Mouse (Mus musculus): ENCODE data around the gene Uqcrfs1. TPM values are rescaled to one million over a fixed set of nuclear protein-coding genes. Genes with fewer than 3 reads are reported as not detected.

The Uqcrfs1 gene
- polyA plus RNA-seq, 1 experiment = 229 TPM

- Histone ChIP-seq H3K4me3 (replicated peaks; ENCODE audit: insufficient read depth, low read depth, low read length) (no peak overlapping the region), H3K27ac (ENCODE audit: insufficient read depth, low read length) (no peak overlapping the region), H3K4me1 (ENCODE audit: control insufficient read depth, insufficient read depth, low read length) (no peaks in the 10 kb centered on the region), H3K27me3 (ENCODE audit: control insufficient read depth, insufficient read depth, low read length) (no peaks in the 10 kb centered on the region)
- no peak for TF ChIP-seq POLR2A (IDR thresholded peaks at IDR 0.05; ENCODE audit: borderline replicate concordance, insufficient read depth, low read length)
- no peak for TF ChIP-seq CTCF (IDR thresholded peaks at IDR 0.05; ENCODE audit: borderline replicate concordance, insufficient read depth, low read depth, low read length)
- WGBS = 22% methylated on average over 8 of the region's 8 CpGs
- no peak for DNase-seq
Observed at GRCm38 (mm10) chr13:30524961-30525360, 20.2 kb downstream of the Uqcrfs1 start.

GRCm38 (mm10) chr13:30523971-30524370, 21.2 kb downstream of the Uqcrfs1 start:
- no peak overlapping the region for H3K4me3 ChIP-seq (replicated peaks; ENCODE audit: insufficient read depth, low read depth, low read length)
- H3K4me1 ChIP-seq (ENCODE audit: control insufficient read depth, insufficient read depth, low read length) = no peaks in the 10 kb centered on the region
- DNase-seq = no peak
- no peaks in the 10 kb centered on the region for H3K27me3 ChIP-seq (ENCODE audit: control insufficient read depth, insufficient read depth, low read length)
- 73% methylated on average over 9 of the region's 9 CpGs for WGBS
- no peak for TF ChIP-seq CTCF (IDR thresholded peaks at IDR 0.05; ENCODE audit: borderline replicate concordance, insufficient read depth, low read depth, low read length)
- TF ChIP-seq POLR2A (IDR thresholded peaks at IDR 0.05; ENCODE audit: borderline replicate concordance, insufficient read depth, low read length) = no peak
- H3K27ac ChIP-seq (ENCODE audit: insufficient read depth, low read length) = no peak overlapping the region

GRCm38 (mm10) chr13:30523246-30523891, 21.8 kb downstream of the Uqcrfs1 start:
- H3K4me3 ChIP-seq (replicated peaks; ENCODE audit: insufficient read depth, low read depth, low read length) = no peak overlapping the region
- TF ChIP-seq CTCF (IDR thresholded peaks at IDR 0.05; ENCODE audit: borderline replicate concordance, insufficient read depth, low read depth, low read length) = no peak
- no peak for TF ChIP-seq POLR2A (IDR thresholded peaks at IDR 0.05; ENCODE audit: borderline replicate concordance, insufficient read depth, low read length)
- 94% methylated on average over 5 of the region's 5 CpGs for WGBS
- H3K27ac ChIP-seq (ENCODE audit: insufficient read depth, low read length) = no peak overlapping the region
- no peaks in the 10 kb centered on the region for H3K4me1 ChIP-seq (ENCODE audit: control insufficient read depth, insufficient read depth, low read length)
- H3K27me3 ChIP-seq (ENCODE audit: control insufficient read depth, insufficient read depth, low read length) = no peaks in the 10 kb centered on the region
- DNase-seq = no peak

- TF ChIP-seq POLR2A (IDR thresholded peaks at IDR 0.05; ENCODE audit: borderline replicate concordance, insufficient read depth, low read length) (no peak), CTCF (IDR thresholded peaks at IDR 0.05; ENCODE audit: borderline replicate concordance, insufficient read depth, low read depth, low read length) (no peak)
- H3K27me3 ChIP-seq (ENCODE audit: control insufficient read depth, insufficient read depth, low read length) = no peaks in the 10 kb centered on the region
- WGBS = 56% methylated on average over 16 of the region's 16 CpGs
Observed at GRCm38 (mm10) chr13:30521282-30521902, 23.8 kb downstream of the Uqcrfs1 start.

GRCm38 (mm10) chr13:30518191-30518590, 27.0 kb downstream of the Uqcrfs1 start:
- no peak for DNase-seq
- Histone ChIP-seq H3K4me3 (replicated peaks; ENCODE audit: insufficient read depth, low read depth, low read length) (no peak overlapping the region), H3K27me3 (ENCODE audit: control insufficient read depth, insufficient read depth, low read length) (no peaks in the 10 kb centered on the region), H3K27ac (ENCODE audit: insufficient read depth, low read length) (no peak overlapping the region), H3K4me1 (ENCODE audit: control insufficient read depth, insufficient read depth, low read length) (no peaks in the 10 kb centered on the region)
- TF ChIP-seq CTCF (IDR thresholded peaks at IDR 0.05; ENCODE audit: borderline replicate concordance, insufficient read depth, low read depth, low read length) = no peak
- no peak for TF ChIP-seq POLR2A (IDR thresholded peaks at IDR 0.05; ENCODE audit: borderline replicate concordance, insufficient read depth, low read length)

More at GRCm38 (mm10) chr13:30521282-30521902, 23.8 kb downstream of the Uqcrfs1 start:
- Histone ChIP-seq H3K27ac (ENCODE audit: insufficient read depth, low read length) (no peak overlapping the region), H3K4me3 (replicated peaks; ENCODE audit: insufficient read depth, low read depth, low read length) (no peak overlapping the region), H3K4me1 (ENCODE audit: control insufficient read depth, insufficient read depth, low read length) (no peaks in the 10 kb centered on the region)
- DNase-seq = no peak

- 54% methylated on average over 4 of the region's 4 CpGs for WGBS
- no peak for TF ChIP-seq CTCF (IDR thresholded peaks at IDR 0.05; ENCODE audit: borderline replicate concordance, insufficient read depth, low read depth, low read length)
- TF ChIP-seq POLR2A (IDR thresholded peaks at IDR 0.05; ENCODE audit: borderline replicate concordance, insufficient read depth, low read length) = no peak
Observed at GRCm38 (mm10) chr13:30507651-30508050, 37.5 kb downstream of the Uqcrfs1 start.

GRCm38 (mm10) chr13:30501860-30502395, 43.2 kb downstream of the Uqcrfs1 start:
- H3K27ac ChIP-seq (ENCODE audit: insufficient read depth, low read length) = no peak overlapping the region
- H3K27me3 ChIP-seq (ENCODE audit: control insufficient read depth, insufficient read depth, low read length) = no peaks in the 10 kb centered on the region
- no peak overlapping the region for H3K4me3 ChIP-seq (replicated peaks; ENCODE audit: insufficient read depth, low read depth, low read length)
- peak in 1 of 2 experiments; percentile 9 for DNase-seq
- WGBS = 25% methylated on average over 7 of the region's 7 CpGs
- TF ChIP-seq POLR2A (IDR thresholded peaks at IDR 0.05; ENCODE audit: borderline replicate concordance, insufficient read depth, low read length) (no peak), CTCF (IDR thresholded peaks at IDR 0.05; ENCODE audit: borderline replicate concordance, insufficient read depth, low read depth, low read length) (peak; percentile 31; the same call in 1 of the 2 replicates)
- H3K4me1 ChIP-seq (ENCODE audit: control insufficient read depth, insufficient read depth, low read length) = no peaks in the 10 kb centered on the region

More at GRCm38 (mm10) chr13:30507651-30508050, 37.5 kb downstream of the Uqcrfs1 start:
- Histone ChIP-seq H3K4me3 (replicated peaks; ENCODE audit: insufficient read depth, low read depth, low read length) (no peak overlapping the region), H3K27ac (ENCODE audit: insufficient read depth, low read length) (no peak overlapping the region), H3K27me3 (ENCODE audit: control insufficient read depth, insufficient read depth, low read length) (no peaks in the 10 kb centered on the region), H3K4me1 (ENCODE audit: control insufficient read depth, insufficient read depth, low read length) (no peaks in the 10 kb centered on the region)
- no peak for DNase-seq

Other genes starting within 250 kb of the Uqcrfs1 start
- gene Agtr1a, start 208.9 kb downstream of the Uqcrfs1 start, polyA plus RNA-seq (2012; rRNA removed) = 0.36 and 0.46 TPM in 2 replicates
- 25.6 and 28.1 TPM in 2 replicates for gene Dusp22, start 114.6 kb upstream of the Uqcrfs1 start, polyA plus RNA-seq (2012; rRNA removed)
- gene Irf4, start 203.9 kb upstream of the Uqcrfs1 start, polyA plus RNA-seq (2012; rRNA removed) = 0.11 and 0.15 TPM in 2 replicates

Data from cerebellum, adult 2 months (tissue).